Mouse (Mus musculus) hematopoietic stem cell, adult 5-6 weeks (primary cell): ENCODE measurements at regions not wholly inside any gene's neighbourhood (a gene's known extent, or its start where the extent isn't known, plus 50 kb on each side); places are given as distances from the start of the nearest gene placed in this dataset.

Experiments
- ATAC-seq, 2 experiments: fragments of 125-278 bp in 1 of 2; replicated peaks in 1 of 2; 2 replicates each; pipeline ENCODE4 v1.8.0; 2016 to 2017; ENCODE audit warnings: inconsistent platforms in 2 of 2, mild to moderate bottlenecking in 2 of 2, moderate number of reproducible peaks in 2 of 2, low read depth in 1 of 2, moderate TSS enrichment in 1 of 2; ENCODE audit not compliant: low FRiP score in 2 of 2, poor library complexity in 2 of 2, severe bottlenecking in 2 of 2, insufficient read depth in 1 of 2, low TSS enrichment in 1 of 2

- ATAC-seq, result no peak
Measured at GRCm38 (mm10) chr3:79996803-79997202, 112.5 kb downstream of the Fam198b start.

DNA sequence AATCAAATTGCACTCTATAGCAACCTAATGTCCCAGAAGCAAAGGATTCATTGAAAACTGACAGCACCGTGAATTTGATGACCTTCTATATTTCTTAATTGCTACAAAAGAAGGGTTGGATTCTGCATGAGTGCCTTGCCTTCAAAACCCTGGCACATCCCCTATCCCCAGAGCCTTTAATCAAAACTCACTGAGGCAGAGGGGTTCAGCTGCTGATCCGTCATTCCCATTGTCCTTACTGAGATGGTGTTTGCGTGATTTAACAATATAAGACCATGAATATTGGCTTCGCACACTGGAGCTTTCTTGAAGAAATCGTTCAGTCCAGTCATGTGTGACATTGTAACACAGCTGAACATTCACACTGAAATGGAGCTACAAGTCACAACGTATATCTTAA is 118.0 kb downstream of the Fam198b start:
- no peak for ATAC-seq

DNA sequence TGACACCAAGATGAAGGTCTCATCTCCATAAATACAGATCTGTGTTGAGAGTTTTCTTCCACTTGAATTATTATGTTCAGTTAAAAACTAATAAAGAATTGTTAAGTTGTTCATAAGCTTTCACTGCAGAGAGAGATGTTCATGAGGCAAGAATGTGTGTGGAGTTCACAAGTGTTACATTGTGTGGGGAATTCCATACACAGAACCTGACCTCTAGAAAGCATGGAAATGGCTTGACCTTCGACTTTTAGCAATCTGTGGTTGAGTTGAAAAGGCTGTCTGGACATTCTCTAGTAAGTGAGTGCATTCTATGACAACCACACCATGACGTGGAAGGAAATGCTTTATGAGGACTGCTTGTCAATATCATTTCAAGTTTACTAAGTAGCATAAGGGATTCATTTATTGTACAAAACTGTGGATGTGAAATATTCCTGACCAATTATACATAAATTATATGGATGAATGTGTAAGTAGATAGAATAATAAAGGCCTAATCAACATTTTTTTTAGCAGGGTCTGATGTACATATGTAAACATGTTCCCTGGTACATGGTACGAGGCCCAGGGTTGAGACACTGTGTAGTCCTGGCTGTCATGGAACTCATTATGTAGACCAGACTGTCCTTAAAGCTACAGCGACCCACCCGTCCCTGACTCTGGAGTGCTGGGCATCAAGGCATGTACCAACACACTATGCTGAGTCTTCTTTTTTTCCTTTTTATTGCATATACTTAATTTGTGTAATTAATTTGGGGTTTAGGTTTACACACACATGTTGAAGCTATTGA is 119.2 kb downstream of the Fam198b start:
- ATAC-seq, result no peak

GRCm38 (mm10) chr3:80004556-80004955 is 120.2 kb downstream of the Fam198b start:
- no peak for ATAC-seq

GRCm38 (mm10) chr3:80004966-80005365 is 120.6 kb downstream of the Fam198b start:
- no peak for ATAC-seq

- ATAC-seq, result no peak
Measured at GRCm38 (mm10) chr3:80005371-80005770, 121.0 kb downstream of the Fam198b start.

DNA sequence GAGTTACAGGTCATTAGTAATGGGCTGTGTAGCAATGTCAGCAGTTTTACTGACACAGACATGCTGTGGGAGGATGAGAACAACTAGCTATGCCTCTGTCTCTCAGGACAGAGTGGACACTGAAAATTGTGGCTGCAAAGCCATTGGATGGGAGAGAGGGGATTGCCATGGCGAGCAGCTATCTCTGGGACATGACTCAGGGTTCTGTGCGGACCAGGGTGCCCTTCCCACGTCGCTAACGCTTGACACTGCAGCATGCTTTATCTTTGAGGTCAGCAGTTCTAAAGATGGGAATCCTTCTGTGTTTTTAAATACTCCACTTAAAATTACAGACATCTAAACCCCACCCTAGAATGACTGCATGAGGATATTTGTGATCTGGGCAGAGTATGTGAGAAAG is 121.9 kb downstream of the Fam198b start:
- no peak for ATAC-seq

- ATAC-seq, result no peak
Measured at GRCm38 (mm10) chr3:80007006-80007405, 122.7 kb downstream of the Fam198b start.

GRCm38 (mm10) chr3:80009275-80009674 is 124.9 kb downstream of the Fam198b start:
- ATAC-seq, result no peak

- no peak for ATAC-seq
Measured at GRCm38 (mm10) chr3:80025795-80026194, 141.5 kb downstream of the Fam198b start.

- ATAC-seq, result no peak
Measured at GRCm38 (mm10) chr3:80033071-80033470, 148.7 kb downstream of the Fam198b start.

GRCm38 (mm10) chr3:80038553-80039129 is 154.3 kb downstream of the Fam198b start:
- ATAC-seq, result no peak

DNA sequence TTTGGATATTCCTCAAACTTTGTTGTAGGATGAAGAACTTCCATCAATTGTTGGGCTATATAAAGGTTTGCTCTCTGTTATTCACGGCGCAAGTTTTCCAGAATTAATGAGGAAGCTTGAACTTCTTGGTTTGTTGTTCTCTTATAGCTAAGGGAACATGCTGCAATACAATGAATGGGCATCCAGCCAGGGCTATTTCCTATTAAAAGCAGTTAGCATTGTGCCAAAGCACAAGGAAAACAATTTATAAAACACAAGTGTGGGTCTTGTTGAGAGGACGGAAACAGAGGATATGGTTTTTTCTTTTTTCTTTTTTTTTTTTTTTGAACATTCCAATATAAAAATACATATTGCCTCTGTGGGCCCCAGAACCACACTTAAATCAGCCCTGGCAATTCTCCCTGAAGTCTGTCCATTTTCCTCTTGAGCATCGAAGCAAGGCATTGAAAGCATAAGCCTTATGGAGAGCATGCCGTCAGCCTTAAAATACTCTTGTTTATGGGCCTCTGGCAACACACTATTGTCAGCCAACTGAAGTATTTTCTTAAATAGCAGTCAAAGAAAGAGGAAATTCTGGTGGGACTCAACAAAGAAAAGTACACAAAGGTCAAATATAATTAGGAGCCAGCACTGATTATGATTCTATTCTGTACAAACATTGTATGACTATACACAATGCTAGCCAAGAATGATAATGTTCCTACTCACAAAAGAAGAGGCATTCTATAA is 158.6 kb downstream of the Fam198b start:
- ATAC-seq, result no peak

DNA sequence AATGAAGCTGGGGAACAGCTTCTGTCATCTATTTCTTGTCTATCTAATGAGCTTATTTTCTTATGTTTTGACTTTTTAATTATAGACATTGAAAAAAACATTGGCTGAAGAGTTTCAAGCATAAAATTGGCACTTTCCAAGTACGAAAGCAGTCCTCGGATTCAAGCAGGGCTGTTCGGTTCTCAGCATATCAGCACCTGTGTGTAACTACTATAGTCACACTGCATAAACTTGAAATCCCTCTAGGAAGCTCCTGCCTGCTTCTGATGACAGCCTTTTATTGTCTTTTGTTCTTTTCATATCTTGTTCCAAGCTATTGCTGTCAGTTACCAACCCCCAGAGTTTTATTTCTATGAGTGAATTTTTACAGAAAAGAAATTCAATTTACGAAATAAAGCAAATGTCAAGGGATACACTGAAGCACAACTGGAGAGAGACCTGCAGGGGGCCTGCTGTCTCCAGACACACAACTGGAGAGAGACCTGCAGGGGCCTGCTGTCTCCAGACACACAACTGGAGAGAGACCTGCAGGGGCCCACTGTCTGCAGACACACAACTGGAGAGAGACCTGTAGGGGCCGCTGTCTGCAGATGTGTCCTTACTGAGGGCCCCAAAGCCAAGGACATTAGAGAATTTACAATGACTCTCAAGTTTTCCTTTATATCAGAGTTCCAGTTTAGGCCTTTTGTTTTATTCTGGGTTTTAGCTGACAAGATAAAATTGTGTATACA is 165.3 kb downstream of the Fam198b start:
- no peak for ATAC-seq

DNA sequence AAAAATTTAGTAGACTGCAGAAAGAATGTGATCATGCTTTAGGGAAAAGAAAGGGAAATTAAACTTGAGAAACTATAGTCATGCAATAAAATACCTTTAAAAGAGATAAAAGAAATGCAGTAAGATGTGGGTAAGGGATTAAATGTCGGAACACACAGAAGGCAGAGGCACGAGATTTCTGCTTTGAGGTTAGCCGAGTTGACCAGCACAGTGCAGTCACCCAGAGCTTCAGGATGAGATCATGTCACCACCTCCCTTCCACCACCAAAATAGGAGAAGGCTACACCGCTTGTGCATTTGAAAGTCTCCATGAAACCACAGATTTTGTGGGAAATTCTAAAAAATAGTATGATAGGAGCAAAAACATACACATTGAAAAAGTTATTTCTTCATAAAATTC is 166.6 kb downstream of the Fam198b start:
- ATAC-seq, result no peak

DNA sequence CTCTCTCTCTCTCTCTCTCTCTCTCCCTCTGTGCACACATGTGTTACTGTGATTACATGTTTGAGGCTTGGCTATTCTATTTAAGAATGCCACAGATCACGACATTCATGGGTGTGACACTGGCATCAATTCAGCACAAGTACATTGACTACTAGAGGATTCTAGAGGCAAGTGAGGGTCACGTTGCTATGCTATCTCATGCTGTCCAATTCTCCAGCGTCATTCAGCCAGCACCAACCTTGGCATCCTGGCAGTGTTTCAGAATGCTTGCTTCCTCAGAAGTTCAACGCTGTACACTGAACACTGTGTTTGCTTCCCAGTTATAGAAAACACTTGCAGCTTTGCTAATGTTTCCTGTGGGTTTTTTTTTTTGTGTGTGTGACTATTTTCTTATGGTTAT is 167.6 kb downstream of the Fam198b start:
- ATAC-seq, result peak in 1 of 2 experiments; percentile 55; a peak in 1 of 4 replicates

- no peak for ATAC-seq
Measured at GRCm38 (mm10) chr3:80052879-80053278, 168.5 kb downstream of the Fam198b start.

GRCm38 (mm10) chr3:80053435-80053834 is 169.1 kb downstream of the Fam198b start:
- no peak for ATAC-seq
